Mouse (Mus musculus): ENCODE results near the gene Gfy. TPM values are rescaled to one million over a fixed set of nuclear protein-coding genes. Genes with fewer than 3 reads are reported as not detected.

Gfy gene
- 1.8 and 2.6 TPM in 2 replicates for polyA plus RNA-seq (2015; fragmentation: Nextera tagmentation; extraction: Ambion mirVana)

- peaks cover 30% of the 10 kb centered on the region for H3K4me1 ChIP-seq
- peaks cover 100% of the 10 kb centered on the region for H3K27me3 ChIP-seq
- peak within 1 kb of the TSS; percentile 3; the same call in 1 of the 2 replicates for H3K4me3 ChIP-seq
- H3K36me3 ChIP-seq: no peaks in the 10 kb centered on the region
- no peak for ATAC-seq (ENCODE audit: insufficient number of reproducible peaks, insufficient read depth, low FRiP score, low TSS enrichment, low read depth)
- no peak within 1 kb of the TSS for H3K4me2 ChIP-seq
- 22% methylated on average over 7 of the region's 7 CpGs for WGBS
- no peaks in the 10 kb centered on the region for H3K9me3 ChIP-seq
- no peak within 1 kb of the TSS for H3K9ac ChIP-seq
- H3K27ac ChIP-seq: no peak within 1 kb of the TSS
Observed at GRCm38 (mm10) chr7:45179469-45179868, at the start of gene Gfy. TSS of gene Gfy (minus strand) at chr7:45179569.

GRCm38 (mm10) chr7:45229046-45229445 is 49.7 kb upstream of the Gfy start:
- Histone ChIP-seq H3K9me3 (no peaks in the 10 kb centered on the region), H3K36me3 (peaks cover 88% of the 10 kb centered on the region), H3K4me3 (no peak overlapping the region), H3K4me1 (peaks cover 21% of the 10 kb centered on the region), H3K9ac (no peak overlapping the region), H3K27ac (no peak overlapping the region), H3K4me2 (no peak overlapping the region), H3K27me3 (no peaks in the 10 kb centered on the region)
- no peak for ATAC-seq (ENCODE audit: insufficient number of reproducible peaks, insufficient read depth, low FRiP score, low TSS enrichment, low read depth)
- WGBS: 93% methylated on average over 8 of the region's 8 CpGs

- no peak overlapping the region for H3K9ac ChIP-seq
- WGBS: 95% methylated on average over 18 of the region's 18 CpGs
Observed at GRCm38 (mm10) chr7:45228548-45228947, 49.2 kb upstream of the Gfy start.

GRCm38 (mm10) chr7:45226421-45226820 is 47.1 kb upstream of the Gfy start:
- WGBS: 95% methylated on average over 5 of the region's 5 CpGs
- ATAC-seq (ENCODE audit: insufficient number of reproducible peaks, insufficient read depth, low FRiP score, low TSS enrichment, low read depth): no peak
- peaks cover 5% of the 10 kb centered on the region; the same call in 1 of the 2 replicates for H3K4me1 ChIP-seq
- no peak overlapping the region for H3K27ac ChIP-seq
- peaks cover 90% of the 10 kb centered on the region for H3K36me3 ChIP-seq
- H3K27me3 ChIP-seq: no peaks in the 10 kb centered on the region
- H3K9ac ChIP-seq: no peak overlapping the region
- H3K4me2 ChIP-seq: no peak overlapping the region
- H3K9me3 ChIP-seq: no peaks in the 10 kb centered on the region
- no peak overlapping the region for H3K4me3 ChIP-seq

More at GRCm38 (mm10) chr7:45228548-45228947, 49.2 kb upstream of the Gfy start:
- Histone ChIP-seq H3K9me3 (no peaks in the 10 kb centered on the region), H3K4me2 (no peak overlapping the region), H3K4me3 (no peak overlapping the region), H3K36me3 (peaks cover 88% of the 10 kb centered on the region), H3K27ac (no peak overlapping the region), H3K4me1 (peaks cover 16% of the 10 kb centered on the region), H3K27me3 (no peaks in the 10 kb centered on the region)
- no peak for ATAC-seq (ENCODE audit: insufficient number of reproducible peaks, insufficient read depth, low FRiP score, low TSS enrichment, low read depth)

- 95% methylated on average over 7 of the region's 7 CpGs for WGBS
- H3K27ac ChIP-seq: no peak overlapping the region
- H3K36me3 ChIP-seq: peaks cover 98% of the 10 kb centered on the region
- H3K4me1 ChIP-seq: peaks cover 11% of the 10 kb centered on the region
- no peak overlapping the region for H3K9ac ChIP-seq
- H3K9me3 ChIP-seq: no peaks in the 10 kb centered on the region
- no peaks in the 10 kb centered on the region for H3K27me3 ChIP-seq
- no peak for ATAC-seq (ENCODE audit: insufficient number of reproducible peaks, insufficient read depth, low FRiP score, low TSS enrichment, low read depth)
- no peak overlapping the region for H3K4me2 ChIP-seq
- no peak overlapping the region for H3K4me3 ChIP-seq
Observed at GRCm38 (mm10) chr7:45224826-45225225, 45.5 kb upstream of the Gfy start.

- H3K9ac ChIP-seq: no peak overlapping the region
- H3K9me3 ChIP-seq: no peaks in the 10 kb centered on the region
- H3K27ac ChIP-seq: no peak overlapping the region
- H3K27me3 ChIP-seq: no peaks in the 10 kb centered on the region
- H3K36me3 ChIP-seq: peaks cover 97% of the 10 kb centered on the region
- no peak overlapping the region for H3K4me2 ChIP-seq
- 83% methylated on average over 2 of the region's 2 CpGs for WGBS
- no peak for ATAC-seq (ENCODE audit: insufficient number of reproducible peaks, insufficient read depth, low FRiP score, low TSS enrichment, low read depth)
- H3K4me3 ChIP-seq: no peak overlapping the region
- peaks cover 34% of the 10 kb centered on the region for H3K4me1 ChIP-seq
Observed at GRCm38 (mm10) chr7:45221680-45222079, 42.3 kb upstream of the Gfy start.

GRCm38 (mm10) chr7:45216442-45217183 is 37.2 kb upstream of the Gfy start:
- Histone ChIP-seq H3K4me1 (peaks cover 44% of the 10 kb centered on the region), H3K9me3 (no peaks in the 10 kb centered on the region), H3K9ac (peak overlapping the region; percentile 99), H3K4me3 (peak overlapping the region; percentile 89), H3K27me3 (peaks cover 11% of the 10 kb centered on the region), H3K27ac (peak overlapping the region; percentile 99), H3K4me2 (peak overlapping the region; percentile 84), H3K36me3 (peaks cover 46% of the 10 kb centered on the region)
- WGBS: under 1% methylated on average over 13 of the region's 13 CpGs
- peak; percentile 77 for ATAC-seq (ENCODE audit: insufficient number of reproducible peaks, insufficient read depth, low FRiP score, low TSS enrichment, low read depth)

GRCm38 (mm10) chr7:45215673-45216441 is 36.5 kb upstream of the Gfy start, which contains the start of gene Tead2:
TSS of gene Tead2 (plus strand) at chr7:45215753.
- H3K4me3 ChIP-seq: peak within 1 kb of the TSS; percentile 89
- no peaks in the 10 kb centered on the region for H3K9me3 ChIP-seq
- H3K27me3 ChIP-seq: peaks cover 19% of the 10 kb centered on the region
- H3K36me3 ChIP-seq: peaks cover 39% of the 10 kb centered on the region
- H3K4me1 ChIP-seq: peaks cover 41% of the 10 kb centered on the region
- peak within 1 kb of the TSS; percentile 84 for H3K4me2 ChIP-seq
- H3K27ac ChIP-seq: peak within 1 kb of the TSS; percentile 99
- H3K9ac ChIP-seq: peak within 1 kb of the TSS; percentile 99
- ATAC-seq (ENCODE audit: insufficient number of reproducible peaks, insufficient read depth, low FRiP score, low TSS enrichment, low read depth): peak; percentile 39; the same call in 1 of the 2 replicates
- WGBS: under 1% methylated on average over 53 of the region's 55 CpGs

GRCm38 (mm10) chr7:45213708-45214107 is 34.3 kb upstream of the Gfy start:
- WGBS: 51% methylated on average over 5 of the region's 5 CpGs

GRCm38 (mm10) chr7:45212356-45212755 is 33.0 kb upstream of the Gfy start:
- H3K27ac ChIP-seq: no peak overlapping the region
- 74% methylated on average over 7 of the region's 7 CpGs for whole genome bisulfite sequencing
- no peak for ATAC-seq (ENCODE audit: insufficient number of reproducible peaks, insufficient read depth, low FRiP score, low TSS enrichment, low read depth)
- peaks cover 4% of the 10 kb centered on the region for H3K36me3 ChIP-seq
- peaks cover 21% of the 10 kb centered on the region for H3K4me1 ChIP-seq
- no peak overlapping the region for H3K4me2 ChIP-seq
- peaks cover 35% of the 10 kb centered on the region for H3K27me3 ChIP-seq
- H3K4me3 ChIP-seq: 0 out of 2 replicates have a peak overlapping the region, but pooled peaks have one; percentile 20
- peaks cover 4% of the 10 kb centered on the region; the same call in 1 of the 2 replicates for H3K9me3 ChIP-seq
- no peak overlapping the region for H3K9ac ChIP-seq

More at GRCm38 (mm10) chr7:45213708-45214107, 34.3 kb upstream of the Gfy start:
- Histone ChIP-seq H3K9ac (no peak overlapping the region), H3K4me2 (no peak overlapping the region), H3K36me3 (peaks cover 17% of the 10 kb centered on the region), H3K4me3 (no peak overlapping the region), H3K27ac (no peak overlapping the region), H3K27me3 (peaks cover 35% of the 10 kb centered on the region), H3K4me1 (peaks cover 34% of the 10 kb centered on the region), H3K9me3 (0 out of 2 replicates have a peak, but pooled peaks cover under 1% of the 10 kb centered on the region)
- no peak for ATAC-seq (ENCODE audit: insufficient number of reproducible peaks, insufficient read depth, low FRiP score, low TSS enrichment, low read depth)

GRCm38 (mm10) chr7:45211851-45212251 is 32.5 kb upstream of the Gfy start, which contains the start of gene Dkkl1:
TSS of gene Dkkl1 (minus strand) at chr7:45212147.
- no peaks in the 10 kb centered on the region for H3K36me3 ChIP-seq
- H3K4me2 ChIP-seq: peak within 1 kb of the TSS; percentile 44
- H3K9ac ChIP-seq: peak within 1 kb of the TSS; percentile 51; the same call in 1 of the 2 replicates
- H3K4me1 ChIP-seq: peaks cover 16% of the 10 kb centered on the region
- ATAC-seq (ENCODE audit: insufficient number of reproducible peaks, insufficient read depth, low FRiP score, low TSS enrichment, low read depth): no peak
- no peak within 1 kb of the TSS for H3K27ac ChIP-seq
- H3K4me3 ChIP-seq: peak within 1 kb of the TSS; percentile 20
- H3K27me3 ChIP-seq: peaks cover 35% of the 10 kb centered on the region
- WGBS: 5% methylated on average over 17 of the region's 17 CpGs
- peaks cover 4% of the 10 kb centered on the region; the same call in 1 of the 2 replicates for H3K9me3 ChIP-seq
